Mouse (Mus musculus) heart, embryonic 11.5 days (tissue): ENCODE results near the gene Ccdc13. TPM values are rescaled to one million over a fixed set of nuclear protein-coding genes. Genes with fewer than 3 reads are reported as not detected.

Experiments used
- ATAC-seq: fragments of 200-750 bp; cut with Nextera tagmentation; replicated peaks from 2 replicates; pipeline ENCODE4 v1.8.0; 2017; ENCODE audit warnings: moderate library complexity; ENCODE audit not compliant: insufficient number of reproducible peaks, low FRiP score, low TSS enrichment
- H3K27ac ChIP-seq: fragments of 300-500 bp; sonication (generic); 2 replicates; pipeline ENCODE4 v1.5.1; 2014; ENCODE audit warnings: mild to moderate bottlenecking, low read depth, low read length
- H3K27me3 ChIP-seq: fragments of 300-500 bp; sonication (generic); 2 replicates; pipeline ENCODE4 v1.6.1; 2014; ENCODE audit warnings: mild to moderate bottlenecking, low read length, mixed read lengths; ENCODE audit not compliant: control insufficient read depth, insufficient read depth
- H3K36me3 ChIP-seq: fragments of 300-500 bp; sonication (generic); 2 replicates; pipeline ENCODE4 v1.6.1; 2014; ENCODE audit warnings: mild to moderate bottlenecking, low read length, moderate library complexity, mixed read lengths; ENCODE audit not compliant: control insufficient read depth, insufficient read depth
- H3K4me1 ChIP-seq: fragments of 300-500 bp; sonication (generic); 2 replicates; pipeline ENCODE4 v1.6.1; 2014; ENCODE audit warnings: low read length; ENCODE audit not compliant: control insufficient read depth, insufficient read depth
- H3K4me2 ChIP-seq: fragments of 300-500 bp; sonication (generic); 2 replicates; pipeline ENCODE4 v1.6.1; 2014; ENCODE audit warnings: mild to moderate bottlenecking, moderate library complexity
- H3K4me3 ChIP-seq: fragments of 300-500 bp; sonication (generic); 2 replicates; pipeline ENCODE4 v1.5.1; 2014; ENCODE audit warnings: low read depth, low read length
- H3K9ac ChIP-seq: fragments of 300-500 bp; sonication (generic); 2 replicates; pipeline ENCODE4 v1.6.1; 2014; ENCODE audit warnings: mild to moderate bottlenecking, low read depth, low read length, moderate library complexity
- H3K9me3 ChIP-seq: fragments of 300-500 bp; sonication (generic); replicated peaks from 2 replicates; pipeline ENCODE4 v1.6.1; 2016; ENCODE audit warnings: low read length; ENCODE audit not compliant: control insufficient read depth
- WGBS: fragments of 180-500 bp; shearing (Covaris S2); extraction: QIAGEN DNeasy Blood & Tissue Kit; methylation state at CpG from one replicate; pipeline ENCODE4 v1.1.7; 2014; ENCODE audit not compliant: insufficient replicate concordance; 5-methylcytosine and 5-hydroxymethylcytosine counted together
- polyA plus RNA-seq: library from polyadenylated mRNA; unstranded; fragments of >200 nt; fragmentation: Nextera tagmentation; extraction: Ambion mirVana; gene quantifications from 2 replicates; pipeline ENCODE4 v1.2.1, GENCODE M21; 2014

Ccdc13 gene
- polyA plus RNA-seq, 1 experiment from 2014 or later, result 0.23 TPM

- no peak overlapping the region for H3K4me3 ChIP-seq
- no peaks in the 10 kb centered on the region for H3K36me3 ChIP-seq
- H3K27me3 ChIP-seq, result no peaks in the 10 kb centered on the region
- WGBS, result 82% methylated on average over 5 of the region's 5 CpGs
- H3K9ac ChIP-seq, result no peak overlapping the region
- no peak for ATAC-seq
- no peaks in the 10 kb centered on the region for H3K4me1 ChIP-seq
- no peak overlapping the region for H3K27ac ChIP-seq
- H3K4me2 ChIP-seq, result no peak overlapping the region
- H3K9me3 ChIP-seq, result no peaks in the 10 kb centered on the region
Measured at GRCm38 (mm10) chr9:121869432-121869831, 30.2 kb upstream of the Ccdc13 start.

DNA sequence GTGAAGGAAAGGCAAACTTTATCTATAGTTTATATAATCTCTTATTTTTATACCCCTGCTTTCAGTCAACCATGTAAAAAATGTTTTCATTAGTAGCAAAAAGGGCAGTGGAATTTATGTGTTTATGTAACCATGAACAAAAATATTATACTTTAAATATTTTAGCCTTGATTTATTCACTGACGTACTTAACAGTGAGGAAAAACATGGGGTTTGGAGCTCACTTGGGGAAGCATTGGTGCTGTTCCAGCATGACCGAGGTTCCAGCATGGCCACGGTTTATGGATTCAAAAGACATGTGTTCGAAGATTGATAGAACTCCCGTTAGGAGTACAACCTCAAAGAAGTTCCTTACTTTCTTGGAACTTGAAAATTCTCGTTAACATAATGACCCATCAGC is 29.0 kb upstream of the Ccdc13 start:
- no peak overlapping the region for H3K4me2 ChIP-seq

GRCm38 (mm10) chr9:121867632-121868031 is 28.4 kb upstream of the Ccdc13 start:
- Histone ChIP-seq H3K4me2 (no peak overlapping the region), H3K27ac (no peak overlapping the region), H3K27me3 (no peaks in the 10 kb centered on the region), H3K4me3 (no peak overlapping the region), H3K36me3 (no peaks in the 10 kb centered on the region), H3K9me3 (no peaks in the 10 kb centered on the region), H3K4me1 (no peaks in the 10 kb centered on the region), H3K9ac (no peak overlapping the region)
- 78% methylated on average over 6 of the region's 6 CpGs for WGBS
- ATAC-seq, result no peak

More for the DNA sequence above, 29.0 kb upstream of the Ccdc13 start:
- Histone ChIP-seq H3K9me3 (no peaks in the 10 kb centered on the region), H3K27ac (no peak overlapping the region), H3K4me3 (no peak overlapping the region), H3K36me3 (no peaks in the 10 kb centered on the region), H3K27me3 (no peaks in the 10 kb centered on the region), H3K4me1 (no peaks in the 10 kb centered on the region), H3K9ac (no peak overlapping the region)
- WGBS, result 88% methylated on average over 6 of the region's 6 CpGs
- ATAC-seq, result no peak

DNA sequence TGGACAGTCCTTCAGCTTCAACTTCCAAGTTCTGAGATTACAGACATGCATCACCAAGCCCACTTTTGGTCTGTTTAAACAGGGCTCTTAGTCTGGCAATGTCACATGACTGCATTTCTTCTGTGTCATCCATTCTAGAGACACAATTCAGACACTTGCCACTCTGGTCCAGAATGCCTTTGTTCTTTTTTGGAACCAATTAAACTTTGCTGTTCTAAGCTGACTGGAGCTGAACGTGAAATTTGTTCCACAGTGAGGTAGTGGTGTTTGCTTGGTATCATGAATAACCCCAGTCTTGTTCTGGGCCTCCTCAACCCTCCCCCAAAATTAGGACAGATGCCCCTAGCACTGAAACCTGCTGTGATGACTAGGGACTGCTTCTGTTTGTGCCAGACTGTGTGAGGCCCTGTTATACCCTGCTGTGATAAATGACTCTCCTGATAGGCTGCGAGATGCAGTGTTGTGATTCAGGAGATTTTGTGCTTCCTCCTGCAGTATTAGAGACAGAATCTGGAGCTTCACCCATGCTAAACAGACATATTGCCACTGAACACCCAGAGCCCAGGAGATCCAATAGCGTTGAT is 26.3 kb upstream of the Ccdc13 start:
- Histone ChIP-seq H3K4me3 (no peak overlapping the region), H3K4me2 (no peak overlapping the region), H3K36me3 (no peaks in the 10 kb centered on the region), H3K4me1 (no peaks in the 10 kb centered on the region), H3K9ac (no peak overlapping the region), H3K9me3 (no peaks in the 10 kb centered on the region), H3K27ac (no peak overlapping the region), H3K27me3 (no peaks in the 10 kb centered on the region)
- WGBS, result 40% methylated on average over 3 of the region's 3 CpGs
- ATAC-seq, result no peak

DNA sequence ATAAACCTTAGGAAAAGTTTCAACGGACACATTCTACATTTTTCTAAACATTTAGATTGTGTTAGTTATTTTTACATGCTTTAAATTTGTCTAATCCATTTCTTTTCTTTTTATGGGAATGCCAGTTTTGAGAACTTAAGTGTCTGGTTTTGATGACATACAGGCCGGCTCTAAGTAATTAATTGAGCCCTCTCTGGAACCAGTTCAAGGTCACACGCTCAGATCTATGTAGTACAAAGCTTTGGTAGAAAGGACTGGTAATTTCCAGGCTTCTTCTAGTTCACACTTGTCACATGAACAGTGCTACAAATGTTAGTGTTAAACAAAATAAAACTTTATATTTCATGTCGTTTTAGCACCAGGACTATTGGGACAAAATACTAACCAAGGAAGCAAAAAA is 25.6 kb upstream of the Ccdc13 start:
- no peak overlapping the region for H3K9ac ChIP-seq
- H3K27ac ChIP-seq, result no peak overlapping the region
- H3K4me3 ChIP-seq, result no peak overlapping the region
- WGBS, result 73% methylated on average over 4 of the region's 4 CpGs
- no peaks in the 10 kb centered on the region for H3K4me1 ChIP-seq
- no peak overlapping the region for H3K4me2 ChIP-seq
- no peak for ATAC-seq
- H3K9me3 ChIP-seq, result no peaks in the 10 kb centered on the region
- no peaks in the 10 kb centered on the region for H3K27me3 ChIP-seq
- H3K36me3 ChIP-seq, result no peaks in the 10 kb centered on the region

GRCm38 (mm10) chr9:121860921-121861320 is 21.7 kb upstream of the Ccdc13 start:
- Histone ChIP-seq H3K27me3 (no peaks in the 10 kb centered on the region), H3K4me1 (0 out of 2 replicates have a peak, but pooled peaks cover 4% of the 10 kb centered on the region), H3K4me2 (no peak overlapping the region), H3K27ac (no peak overlapping the region), H3K36me3 (no peaks in the 10 kb centered on the region), H3K9me3 (no peaks in the 10 kb centered on the region), H3K9ac (no peak overlapping the region), H3K4me3 (no peak overlapping the region)
- ATAC-seq, result no peak
- 90% methylated on average over 2 of the region's 2 CpGs for WGBS

GRCm38 (mm10) chr9:121859345-121859744 is 20.1 kb upstream of the Ccdc13 start:
- H3K9me3 ChIP-seq, result no peaks in the 10 kb centered on the region
- H3K4me2 ChIP-seq, result no peak overlapping the region
- H3K27ac ChIP-seq, result no peak overlapping the region
- WGBS, result 93% methylated on average over 2 of the region's 2 CpGs
- H3K4me3 ChIP-seq, result no peak overlapping the region
- H3K36me3 ChIP-seq, result no peaks in the 10 kb centered on the region
- H3K9ac ChIP-seq, result no peak overlapping the region
- ATAC-seq, result no peak
- 0 out of 2 replicates have a peak, but pooled peaks cover 4% of the 10 kb centered on the region for H3K4me1 ChIP-seq
- H3K27me3 ChIP-seq, result no peaks in the 10 kb centered on the region

DNA sequence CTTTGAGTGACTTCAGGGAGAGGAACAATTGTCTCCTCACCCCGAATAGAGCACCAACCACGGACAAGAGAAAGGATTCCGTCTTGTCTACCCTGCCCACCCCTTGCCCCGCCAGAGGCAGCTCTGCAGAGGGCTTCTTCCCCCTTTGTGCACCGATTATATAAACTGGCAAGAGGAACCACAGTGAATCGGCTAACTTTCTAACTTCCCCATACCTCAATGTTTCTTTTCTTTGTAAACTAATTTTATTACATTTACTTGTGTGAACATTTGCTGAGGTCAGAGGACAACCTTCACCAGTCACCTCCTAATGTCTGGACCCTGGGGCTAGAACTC is 18.9 kb upstream of the Ccdc13 start, which contains the start of gene Higd1a:
TSS of gene Higd1a (minus strand) at position 210 of the 336 bp plus-strand sequence.
- Histone ChIP-seq H3K27ac (peak within 1 kb of the TSS; percentile 99), H3K4me2 (peak within 1 kb of the TSS; percentile 86), H3K36me3 (no peaks in the 10 kb centered on the region; the same call in 1 of the 2 replicates), H3K9ac (peak within 1 kb of the TSS; percentile 96), H3K4me1 (0 out of 2 replicates have a peak, but pooled peaks cover 4% of the 10 kb centered on the region), H3K27me3 (no peaks in the 10 kb centered on the region), H3K4me3 (peak within 1 kb of the TSS; percentile 96), H3K9me3 (no peaks in the 10 kb centered on the region)
- 15% methylated on average over 6 of the region's 6 CpGs for WGBS
- no peak for ATAC-seq
